Mouse (Mus musculus): ENCODE results near the gene Iqsec2.

DNA sequence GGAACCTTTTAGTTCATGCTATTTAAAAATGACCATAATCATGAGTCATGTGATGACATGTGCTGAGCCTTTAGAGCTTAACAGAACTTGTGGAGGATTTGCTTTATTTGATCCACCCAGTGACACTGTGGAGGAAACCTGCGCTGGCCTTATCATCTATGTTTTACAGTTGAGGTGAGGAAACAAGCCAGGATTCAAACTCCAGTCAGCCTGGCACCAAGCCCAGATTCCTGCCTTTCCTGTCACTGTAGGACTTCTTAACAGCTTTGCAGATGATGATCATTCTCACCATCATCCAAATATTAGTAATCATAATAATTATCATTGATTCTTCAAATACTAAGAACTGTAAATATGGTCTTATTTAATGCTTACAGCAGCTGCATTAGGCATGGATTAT is 24.5 kb downstream of the Iqsec2 start:
- TF ChIP-seq EP300 (IDR thresholded peaks at IDR 0.05; ENCODE audit: low read depth): no peak
- no peak for TF ChIP-seq CTCF (IDR thresholded peaks at IDR 0.05; ENCODE audit: low read depth)
